Mouse (Mus musculus) common myeloid progenitor, adult 5-6 weeks (primary cell): ENCODE data around the gene Zfp995. TPM values are rescaled to one million over a fixed set of nuclear protein-coding genes. Genes with fewer than 3 reads are reported as not detected.
"Not testable (repeated sequence)": the region's sequence is repeated elsewhere in the genome, so short reads cannot be mapped to it uniquely, and the experiment has no call there.

Experiments
- ATAC-seq: replicated peaks from 2 replicates; pipeline ENCODE4 v1.8.0; 2016; ENCODE audit warnings: low read depth, mild to moderate bottlenecking, moderate TSS enrichment, inconsistent platforms; ENCODE audit not compliant: poor library complexity, severe bottlenecking
- total RNA-seq: library from RNA; stranded (forward); fragments of 200-1000, 187-1606 nt; gene quantifications from 2 replicates; pipeline ENCODE4 v1.2.3, GENCODE M21; 2017

The Zfp995 gene
- total RNA-seq, result 6.9 and 9.8 TPM in 2 replicates

- ATAC-seq, result peak; percentile 97
Observed at GRCm38 (mm10) chr17:21909456-21910052, at the start of gene Zfp995. Gene Zfp995, minus strand, starts transcription at chr17:21909926.

- no peak for ATAC-seq
Observed at GRCm38 (mm10) chr17:21909039-21909438, 687 bp downstream of the Zfp995 start.

GRCm38 (mm10) chr17:21871256-21871655 lies 38.5 kb downstream of the Zfp995 start:
- ATAC-seq, result no peak

- not testable (repeated sequence) for ATAC-seq
Observed at GRCm38 (mm10) chr17:21846322-21846582, 63.5 kb downstream of the Zfp995 start.

- ATAC-seq, result peak; percentile 97
Observed at GRCm38 (mm10) chr17:21845545-21846321, 64.0 kb downstream of the Zfp995 start, which contains the start of gene Zfp820. Gene Zfp820, minus strand, starts transcription at chr17:21845772.

GRCm38 (mm10) chr17:21838510-21838909 lies 71.2 kb downstream of the Zfp995 start:
- peak; percentile 72 for ATAC-seq

Other genes with a start within 250 kb of the Zfp995 start
- gene Gm10226, start 218.1 kb downstream of the Zfp995 start, total RNA-seq, result 26.4 TPM in 1 of 2 replicates, not detected in the other
- gene Zfp760, start 202.2 kb downstream of the Zfp995 start, total RNA-seq, result 10.9 and 13.4 TPM in 2 replicates
- gene Zfp229, start 179.1 kb downstream of the Zfp995 start, total RNA-seq, result 5.8 and 8.6 TPM in 2 replicates
- 9.8 and 11.1 TPM in 2 replicates for gene Zfp820, start 64.2 kb downstream of the Zfp995 start, total RNA-seq
- gene Zfp942, start 52.5 kb upstream of the Zfp995 start, total RNA-seq, result 26.2 and 36.2 TPM in 2 replicates
- 26.1 and 26.2 TPM in 2 replicates for gene Zfp943, start 52.6 kb upstream of the Zfp995 start, total RNA-seq